Mouse (Mus musculus): Measurements from ENCODE around the gene Galnt10. TPM values are rescaled to one million over a fixed set of nuclear protein-coding genes. Genes with fewer than 3 reads are reported as not detected.

The Galnt10 gene
- polyA plus RNA-seq, 1 experiment: 7.8 TPM

GRCm38 (mm10) chr11:57654386-57654785 is 9.1 kb downstream of the Galnt10 start:
- TF ChIP-seq TAL1 (IDR thresholded peaks at IDR 0.05; ENCODE audit: low read length) (no peak), GATA1 (IDR thresholded peaks at IDR 0.05; ENCODE audit: low read length) (no peak)
- Histone ChIP-seq H3K4me3 (replicated peaks) (peak overlapping the region; percentile 49), H3K27me3 (ENCODE audit: control insufficient read depth) (no peaks in the 10 kb centered on the region), H3K4me1 (ENCODE audit: control insufficient read depth) (peaks cover 100% of the 10 kb centered on the region), H3K9me3 (ENCODE audit: control insufficient read depth, low read length) (no peaks in the 10 kb centered on the region), H3K36me3 (ENCODE audit: control insufficient read depth) (peaks cover 81% of the 10 kb centered on the region)

DNA sequence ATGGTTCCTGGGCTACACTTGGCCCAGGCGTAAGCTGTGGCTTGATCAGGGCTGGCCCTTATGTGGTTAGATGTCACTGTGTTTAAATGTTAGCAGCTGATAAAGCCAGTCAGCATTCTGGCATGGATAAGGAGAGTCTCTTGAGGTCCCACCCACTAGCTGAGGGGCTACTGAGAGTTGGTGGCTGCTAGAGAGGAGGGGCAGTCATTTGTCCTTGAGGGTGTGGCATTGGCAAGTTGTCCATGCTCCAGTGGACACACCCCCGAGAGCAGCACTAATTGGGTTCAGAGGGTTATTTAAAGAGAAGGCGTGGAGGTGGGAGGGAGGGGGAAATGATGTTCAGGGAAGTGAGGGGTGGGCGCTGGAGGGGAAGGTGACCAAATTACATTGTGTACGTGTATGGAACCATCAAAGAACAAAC is 9.7 kb downstream of the Galnt10 start:
- Histone ChIP-seq H3K4me3 (replicated peaks) (peak overlapping the region; percentile 49), H3K4me1 (ENCODE audit: control insufficient read depth) (peaks cover 100% of the 10 kb centered on the region), H3K27me3 (ENCODE audit: control insufficient read depth) (no peaks in the 10 kb centered on the region), H3K9me3 (ENCODE audit: control insufficient read depth, low read length) (0 out of 2 replicates have a peak, but pooled peaks cover 3% of the 10 kb centered on the region), H3K36me3 (ENCODE audit: control insufficient read depth) (peaks cover 81% of the 10 kb centered on the region)
- TF ChIP-seq GATA1 (IDR thresholded peaks at IDR 0.05; ENCODE audit: low read length) (peak; percentile 89), TAL1 (IDR thresholded peaks at IDR 0.05; ENCODE audit: low read length) (peak; percentile 86)

- H3K27me3 ChIP-seq (ENCODE audit: control insufficient read depth): no peaks in the 10 kb centered on the region
- 0 out of 2 replicates have a peak, but pooled peaks cover 5% of the 10 kb centered on the region for H3K9me3 ChIP-seq (ENCODE audit: control insufficient read depth, low read length)
- peaks cover 100% of the 10 kb centered on the region for H3K4me1 ChIP-seq (ENCODE audit: control insufficient read depth)
- TF ChIP-seq GATA1 (IDR thresholded peaks at IDR 0.05; ENCODE audit: low read length) (no peak), TAL1 (IDR thresholded peaks at IDR 0.05; ENCODE audit: low read length) (no peak)
- peaks cover 80% of the 10 kb centered on the region for H3K36me3 ChIP-seq (ENCODE audit: control insufficient read depth)
- H3K4me3 ChIP-seq (replicated peaks): peak overlapping the region; percentile 49
Measured at GRCm38 (mm10) chr11:57655669-57656325, 10.6 kb downstream of the Galnt10 start.

- TF ChIP-seq GATA1 (IDR thresholded peaks at IDR 0.05; ENCODE audit: low read length) (no peak), TAL1 (IDR thresholded peaks at IDR 0.05; ENCODE audit: low read length) (no peak)
- peaks cover 100% of the 10 kb centered on the region for H3K4me1 ChIP-seq (ENCODE audit: control insufficient read depth)
- H3K36me3 ChIP-seq (ENCODE audit: control insufficient read depth): peaks cover 83% of the 10 kb centered on the region
- no peak overlapping the region for H3K4me3 ChIP-seq (replicated peaks)
- H3K27me3 ChIP-seq (ENCODE audit: control insufficient read depth): no peaks in the 10 kb centered on the region
- H3K9me3 ChIP-seq (ENCODE audit: control insufficient read depth, low read length): 0 out of 2 replicates have a peak, but pooled peaks cover 5% of the 10 kb centered on the region
Measured at GRCm38 (mm10) chr11:57656602-57657275, 11.5 kb downstream of the Galnt10 start.

DNA sequence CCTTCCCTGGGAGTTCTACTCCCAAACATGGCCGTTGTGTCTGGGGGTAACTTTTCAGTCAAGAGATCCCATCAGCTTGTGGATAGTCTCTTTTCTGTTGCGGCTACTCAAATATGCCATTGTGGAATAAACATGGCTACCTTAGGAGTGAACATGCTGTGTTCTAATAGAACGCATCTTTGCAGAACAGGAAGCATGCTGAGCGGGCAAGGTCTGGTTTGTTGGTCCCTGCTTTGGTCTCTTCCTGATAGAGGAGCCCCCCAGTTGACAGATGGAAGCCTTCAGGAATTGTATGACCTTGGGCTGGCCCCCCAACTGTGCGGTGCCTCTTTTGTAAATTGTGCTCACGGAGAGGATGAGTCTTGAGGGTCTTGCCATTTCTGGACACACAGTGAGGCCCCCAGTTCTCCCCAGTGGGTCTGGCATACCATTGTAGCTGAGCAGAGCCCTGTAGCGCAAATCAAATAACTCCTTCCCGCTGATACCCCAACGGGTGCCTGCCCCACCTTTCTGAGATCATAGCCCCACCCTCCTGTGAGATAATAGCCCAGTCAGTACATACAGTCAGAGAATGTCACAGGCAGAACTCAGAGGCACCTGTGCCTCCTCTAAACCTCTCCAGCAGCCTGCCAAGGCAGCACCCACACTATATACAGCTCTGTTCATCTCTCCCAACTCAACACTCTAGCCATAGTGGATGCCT is 12.3 kb downstream of the Galnt10 start:
- H3K27me3 ChIP-seq (ENCODE audit: control insufficient read depth): no peaks in the 10 kb centered on the region
- H3K4me3 ChIP-seq (replicated peaks): peak overlapping the region; percentile 29
- H3K9me3 ChIP-seq (ENCODE audit: control insufficient read depth, low read length): 0 out of 2 replicates have a peak, but pooled peaks cover 5% of the 10 kb centered on the region
- TF ChIP-seq TAL1 (IDR thresholded peaks at IDR 0.05; ENCODE audit: low read length) (no peak), GATA1 (IDR thresholded peaks at IDR 0.05; ENCODE audit: low read length) (0 out of 2 replicates have a peak, but pooled peaks have one; percentile 9)
- H3K4me1 ChIP-seq (ENCODE audit: control insufficient read depth): peaks cover 100% of the 10 kb centered on the region
- peaks cover 83% of the 10 kb centered on the region for H3K36me3 ChIP-seq (ENCODE audit: control insufficient read depth)

DNA sequence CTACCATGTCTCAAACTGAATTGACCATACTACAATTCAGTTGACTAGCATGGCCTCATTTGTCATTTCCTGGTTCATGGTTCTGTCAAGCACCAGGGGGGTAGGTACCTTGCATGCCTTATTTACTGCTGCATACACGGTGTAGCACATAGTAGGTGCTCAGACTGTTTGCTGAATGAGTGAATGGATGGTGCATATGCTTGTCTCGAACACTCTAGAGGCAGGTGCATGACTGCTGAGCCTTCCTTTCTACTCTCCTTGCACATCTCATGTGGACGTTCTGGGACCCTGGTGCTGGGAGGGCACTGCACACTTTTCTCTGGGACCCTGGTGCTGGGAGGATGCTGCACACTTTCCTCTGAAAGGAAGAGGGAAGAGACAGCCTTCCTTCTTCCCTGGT is 13.0 kb downstream of the Galnt10 start:
- no peaks in the 10 kb centered on the region for H3K27me3 ChIP-seq (ENCODE audit: control insufficient read depth)
- H3K9me3 ChIP-seq (ENCODE audit: control insufficient read depth, low read length): 0 out of 2 replicates have a peak, but pooled peaks cover 5% of the 10 kb centered on the region
- no peak overlapping the region for H3K4me3 ChIP-seq (replicated peaks)
- peaks cover 82% of the 10 kb centered on the region for H3K36me3 ChIP-seq (ENCODE audit: control insufficient read depth)
- TF ChIP-seq TAL1 (IDR thresholded peaks at IDR 0.05; ENCODE audit: low read length) (no peak), GATA1 (IDR thresholded peaks at IDR 0.05; ENCODE audit: low read length) (no peak)
- H3K4me1 ChIP-seq (ENCODE audit: control insufficient read depth): peaks cover 95% of the 10 kb centered on the region

DNA sequence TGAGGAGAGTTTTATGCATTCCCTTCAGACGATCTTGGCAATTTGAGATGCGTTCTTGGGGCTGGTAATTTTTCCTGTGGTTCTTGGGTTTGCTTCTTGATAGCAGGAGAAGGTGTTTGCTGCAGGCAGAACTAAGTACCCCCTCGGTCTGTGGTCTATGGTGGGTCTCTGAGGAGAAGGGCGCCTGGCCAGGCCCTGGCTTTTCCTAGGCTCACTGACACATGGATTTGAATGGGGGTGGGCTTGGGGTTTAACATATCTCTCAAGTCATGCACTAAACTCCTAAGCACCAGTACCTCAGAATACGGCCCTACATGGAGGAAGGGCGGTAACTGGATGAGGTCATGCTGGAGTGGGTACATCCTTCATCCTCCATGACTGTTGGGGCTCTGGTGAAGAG is 13.5 kb downstream of the Galnt10 start:
- no peaks in the 10 kb centered on the region for H3K27me3 ChIP-seq (ENCODE audit: control insufficient read depth)
- H3K4me3 ChIP-seq (replicated peaks): no peak overlapping the region
- H3K9me3 ChIP-seq (ENCODE audit: control insufficient read depth, low read length): 0 out of 2 replicates have a peak, but pooled peaks cover 5% of the 10 kb centered on the region
- TF ChIP-seq GATA1 (IDR thresholded peaks at IDR 0.05; ENCODE audit: low read length): no peak
- no peak for TF ChIP-seq TAL1 (IDR thresholded peaks at IDR 0.05; ENCODE audit: low read length)
- peaks cover 82% of the 10 kb centered on the region for H3K36me3 ChIP-seq (ENCODE audit: control insufficient read depth)
- peaks cover 95% of the 10 kb centered on the region for H3K4me1 ChIP-seq (ENCODE audit: control insufficient read depth)

DNA sequence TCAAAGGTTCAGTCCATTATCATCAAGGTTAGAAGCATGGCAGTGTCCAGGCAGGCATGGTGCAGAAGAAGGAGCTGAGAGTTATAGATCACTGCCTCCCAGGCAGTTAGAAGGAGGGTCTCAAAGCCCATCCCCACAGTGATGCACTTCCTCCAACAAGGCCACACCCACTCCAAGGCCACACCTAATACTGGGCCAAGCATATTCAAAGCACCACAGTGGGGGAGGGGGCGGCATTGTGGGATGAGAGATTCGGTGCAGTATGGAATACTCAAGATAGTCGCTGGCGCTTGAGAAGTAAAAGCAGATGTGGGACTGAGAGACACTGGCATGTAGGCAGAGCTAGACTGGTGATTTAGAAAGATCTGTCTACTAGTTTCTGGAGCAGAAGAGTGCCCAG is 14.9 kb downstream of the Galnt10 start:
- Histone ChIP-seq H3K27me3 (ENCODE audit: control insufficient read depth) (no peaks in the 10 kb centered on the region), H3K4me1 (ENCODE audit: control insufficient read depth) (peaks cover 92% of the 10 kb centered on the region), H3K9me3 (ENCODE audit: control insufficient read depth, low read length) (0 out of 2 replicates have a peak, but pooled peaks cover 5% of the 10 kb centered on the region), H3K4me3 (replicated peaks) (no peak overlapping the region), H3K36me3 (ENCODE audit: control insufficient read depth) (peaks cover 79% of the 10 kb centered on the region)
- TF ChIP-seq TAL1 (IDR thresholded peaks at IDR 0.05; ENCODE audit: low read length) (no peak), GATA1 (IDR thresholded peaks at IDR 0.05; ENCODE audit: low read length) (no peak)

- TF ChIP-seq GATA1 (IDR thresholded peaks at IDR 0.05; ENCODE audit: low read length): no peak
- TF ChIP-seq TAL1 (IDR thresholded peaks at IDR 0.05; ENCODE audit: low read length): no peak
- H3K36me3 ChIP-seq (ENCODE audit: control insufficient read depth): peaks cover 79% of the 10 kb centered on the region
- peaks cover 90% of the 10 kb centered on the region for H3K4me1 ChIP-seq (ENCODE audit: control insufficient read depth)
- 0 out of 2 replicates have a peak, but pooled peaks cover 5% of the 10 kb centered on the region for H3K9me3 ChIP-seq (ENCODE audit: control insufficient read depth, low read length)
- no peaks in the 10 kb centered on the region for H3K27me3 ChIP-seq (ENCODE audit: control insufficient read depth)
- H3K4me3 ChIP-seq (replicated peaks): no peak overlapping the region
Measured at GRCm38 (mm10) chr11:57660814-57661213, 15.6 kb downstream of the Galnt10 start.

Measured in erythroblast, embryonic 14.5 days (primary cell).